Mouse (Mus musculus): ENCODE data around the gene Eif2b1. TPM values are rescaled to one million over a fixed set of nuclear protein-coding genes. Genes with fewer than 3 reads are reported as not detected.

The Eif2b1 gene
- polyA plus RNA-seq, 1 experiment from 2014 or later: 76.3 TPM

DNA sequence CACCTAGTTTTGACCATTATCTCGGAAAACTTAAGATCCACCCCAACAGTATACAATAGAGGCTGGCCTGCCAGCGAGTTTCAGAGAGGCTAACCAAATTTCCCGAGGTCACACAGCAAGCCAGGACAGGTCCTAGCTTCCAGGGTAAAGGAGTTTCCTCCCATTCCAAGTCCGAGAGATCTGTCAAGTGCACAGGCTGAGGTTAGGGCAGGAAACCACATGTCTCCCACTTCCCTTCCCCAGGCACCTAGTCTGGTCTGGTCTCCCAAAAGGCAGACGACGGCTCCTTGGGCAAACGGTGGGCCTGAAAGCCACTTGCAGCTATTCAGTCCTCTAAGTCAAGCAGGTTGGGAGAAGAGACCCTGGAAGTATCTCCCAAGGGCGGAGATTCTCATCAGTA lies 49.2 kb downstream of the Eif2b1 start:
- peak overlapping the region; percentile 77 for H3K4me3 ChIP-seq
- H3K27me3 ChIP-seq: no peaks in the 10 kb centered on the region
- 36% methylated on average over 8 of the region's 8 CpGs for WGBS
- no peak overlapping the region for H3K27ac ChIP-seq
- H3K9ac ChIP-seq: peak overlapping the region; percentile 84; the same call in 1 of the 2 replicates
- H3K36me3 ChIP-seq: peaks cover 20% of the 10 kb centered on the region
- no peaks in the 10 kb centered on the region for H3K9me3 ChIP-seq
- peaks cover 40% of the 10 kb centered on the region for H3K4me1 ChIP-seq
- peak overlapping the region; percentile 89 for H3K4me2 ChIP-seq
- no peak for ATAC-seq (ENCODE audit: insufficient number of reproducible peaks, insufficient read depth, low FRiP score, low TSS enrichment, low read depth)

DNA sequence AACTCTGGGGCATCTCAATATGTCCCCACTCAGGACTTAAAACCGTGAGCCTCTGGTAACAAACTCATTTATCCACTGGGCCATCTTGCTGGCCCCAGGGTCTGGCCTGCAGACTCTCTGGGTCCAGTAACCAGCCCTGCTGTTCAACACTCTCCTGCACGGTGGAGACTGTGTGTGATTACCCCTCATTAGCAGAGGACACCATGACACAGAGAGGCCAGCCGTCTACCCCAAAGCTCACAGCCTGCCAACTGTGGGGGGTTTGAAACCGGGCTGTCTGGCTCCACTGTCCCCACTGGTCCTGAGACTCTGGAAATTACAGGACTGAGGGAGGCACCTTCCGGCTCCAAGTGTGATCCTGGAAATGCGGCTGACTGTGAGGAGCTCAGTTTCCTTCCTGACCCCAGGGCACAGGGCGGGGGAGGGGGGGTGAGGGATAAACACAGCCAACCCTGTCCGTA lies 49.7 kb downstream of the Eif2b1 start:
- Histone ChIP-seq H3K27ac (peak overlapping the region; percentile 66), H3K4me2 (peak overlapping the region; percentile 89), H3K9me3 (no peaks in the 10 kb centered on the region), H3K36me3 (peaks cover 24% of the 10 kb centered on the region), H3K27me3 (no peaks in the 10 kb centered on the region), H3K4me3 (peak overlapping the region; percentile 77), H3K4me1 (peaks cover 40% of the 10 kb centered on the region), H3K9ac (peak overlapping the region; percentile 84)
- no peak for ATAC-seq (ENCODE audit: insufficient number of reproducible peaks, insufficient read depth, low FRiP score, low TSS enrichment, low read depth)
- WGBS: 12% methylated on average over 8 of the region's 8 CpGs

DNA sequence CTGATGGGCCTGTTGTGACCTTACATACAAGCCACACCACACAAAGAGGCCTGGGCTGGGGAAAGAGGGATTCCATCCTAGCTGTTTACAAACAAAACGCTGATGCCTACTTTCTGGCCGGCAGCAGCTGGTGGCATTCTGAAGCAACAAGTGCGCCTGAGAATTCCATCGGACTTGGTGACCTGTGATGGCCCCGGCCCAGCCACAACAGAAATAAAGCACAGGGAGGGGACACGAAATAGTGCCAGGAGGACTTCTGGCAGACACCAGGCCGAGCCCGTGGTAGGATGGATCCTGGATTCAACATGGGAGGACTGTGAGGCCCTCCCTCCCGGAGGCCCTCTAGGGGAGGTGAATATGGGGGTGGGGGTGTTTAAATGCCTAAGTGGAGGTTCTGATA lies 50.1 kb downstream of the Eif2b1 start:
- Histone ChIP-seq H3K36me3 (peaks cover 24% of the 10 kb centered on the region), H3K9ac (peak overlapping the region; percentile 84), H3K4me3 (peak overlapping the region; percentile 77), H3K27me3 (no peaks in the 10 kb centered on the region), H3K4me1 (peaks cover 40% of the 10 kb centered on the region), H3K9me3 (no peaks in the 10 kb centered on the region), H3K4me2 (peak overlapping the region; percentile 89), H3K27ac (peak overlapping the region; percentile 66)
- ATAC-seq (ENCODE audit: insufficient number of reproducible peaks, insufficient read depth, low FRiP score, low TSS enrichment, low read depth): no peak
- WGBS: 33% methylated on average over 9 of the region's 9 CpGs

DNA sequence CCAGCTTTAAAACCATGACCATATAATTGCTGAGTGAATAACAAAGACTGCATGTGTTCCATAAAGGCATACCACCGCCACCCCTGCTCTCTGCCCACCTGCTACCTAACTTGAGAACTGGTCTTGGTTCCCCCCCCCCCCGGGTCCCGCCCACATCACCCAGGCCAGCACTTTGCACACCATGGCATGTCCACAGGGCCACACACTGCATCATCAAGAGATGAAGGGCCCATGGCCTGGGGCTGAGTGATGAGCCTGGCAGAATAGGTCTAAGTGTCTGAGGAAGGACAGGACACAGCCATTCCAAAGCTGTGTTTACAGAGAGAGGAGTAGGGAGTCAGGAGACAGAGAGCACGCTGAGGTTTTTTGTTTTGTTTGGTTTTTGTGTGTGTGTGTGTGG lies 50.6 kb downstream of the Eif2b1 start:
- Histone ChIP-seq H3K9ac (peak overlapping the region; percentile 84), H3K4me2 (peak overlapping the region; percentile 89), H3K4me1 (peaks cover 40% of the 10 kb centered on the region), H3K4me3 (peak overlapping the region; percentile 77), H3K27me3 (no peaks in the 10 kb centered on the region), H3K36me3 (peaks cover 29% of the 10 kb centered on the region), H3K27ac (peak overlapping the region; percentile 66), H3K9me3 (no peaks in the 10 kb centered on the region)
- ATAC-seq (ENCODE audit: insufficient number of reproducible peaks, insufficient read depth, low FRiP score, low TSS enrichment, low read depth): no peak
- WGBS: 67% methylated on average over 4 of the region's 4 CpGs

DNA sequence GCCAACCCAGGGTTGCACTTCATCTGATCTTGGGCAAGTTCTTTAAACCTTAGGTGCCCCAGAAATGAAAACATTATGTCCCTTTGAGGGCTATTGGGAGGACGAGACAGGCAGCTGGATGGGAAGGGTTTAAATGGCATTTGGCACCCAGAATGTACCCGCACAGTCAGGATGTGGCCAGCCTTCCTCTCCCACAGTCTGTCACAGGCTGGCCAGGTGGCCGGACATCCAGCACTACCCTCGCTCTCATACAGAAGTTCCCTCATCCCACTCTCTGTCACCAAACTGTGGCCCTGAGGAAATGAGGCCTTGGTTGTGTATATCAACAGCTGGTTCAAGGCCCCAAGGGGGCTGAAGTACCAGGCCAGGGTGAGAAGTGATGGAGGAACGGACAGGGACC lies 54.0 kb downstream of the Eif2b1 start:
- no peak overlapping the region for H3K9ac ChIP-seq
- no peak overlapping the region for H3K4me3 ChIP-seq
- no peak overlapping the region for H3K27ac ChIP-seq
- peaks cover 47% of the 10 kb centered on the region for H3K36me3 ChIP-seq
- no peaks in the 10 kb centered on the region for H3K27me3 ChIP-seq
- WGBS: 86% methylated on average over 5 of the region's 5 CpGs
- no peak for ATAC-seq (ENCODE audit: insufficient number of reproducible peaks, insufficient read depth, low FRiP score, low TSS enrichment, low read depth)
- H3K4me2 ChIP-seq: no peak overlapping the region
- peaks cover 20% of the 10 kb centered on the region for H3K4me1 ChIP-seq
- no peaks in the 10 kb centered on the region for H3K9me3 ChIP-seq

DNA sequence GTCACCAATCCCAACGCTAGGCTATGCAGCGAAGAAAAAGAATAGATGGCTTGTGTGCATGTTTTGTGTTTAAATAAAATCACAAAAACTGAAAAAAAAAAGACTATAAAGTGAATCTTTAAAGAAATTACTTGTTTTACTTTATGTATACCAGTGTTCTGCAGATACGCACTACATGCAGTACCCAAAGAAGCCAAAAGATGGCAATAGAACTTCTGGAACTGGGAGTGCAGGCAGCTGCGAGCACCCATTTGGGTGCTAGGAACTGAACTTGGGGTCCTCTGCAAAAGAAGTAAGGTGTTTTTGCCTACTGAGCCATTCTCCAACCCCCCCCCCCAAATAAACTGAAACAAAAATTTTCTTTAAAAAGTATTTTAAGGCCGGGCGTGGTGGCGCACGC lies 55.9 kb downstream of the Eif2b1 start:
- Histone ChIP-seq H3K4me1 (peaks cover 1% of the 10 kb centered on the region), H3K27me3 (no peaks in the 10 kb centered on the region), H3K9me3 (no peaks in the 10 kb centered on the region), H3K36me3 (peaks cover 60% of the 10 kb centered on the region), H3K27ac (no peak overlapping the region), H3K4me3 (no peak overlapping the region), H3K9ac (no peak overlapping the region), H3K4me2 (no peak overlapping the region)
- ATAC-seq (ENCODE audit: insufficient number of reproducible peaks, insufficient read depth, low FRiP score, low TSS enrichment, low read depth): no peak
- WGBS: 93% methylated on average over 8 of the region's 8 CpGs

DNA sequence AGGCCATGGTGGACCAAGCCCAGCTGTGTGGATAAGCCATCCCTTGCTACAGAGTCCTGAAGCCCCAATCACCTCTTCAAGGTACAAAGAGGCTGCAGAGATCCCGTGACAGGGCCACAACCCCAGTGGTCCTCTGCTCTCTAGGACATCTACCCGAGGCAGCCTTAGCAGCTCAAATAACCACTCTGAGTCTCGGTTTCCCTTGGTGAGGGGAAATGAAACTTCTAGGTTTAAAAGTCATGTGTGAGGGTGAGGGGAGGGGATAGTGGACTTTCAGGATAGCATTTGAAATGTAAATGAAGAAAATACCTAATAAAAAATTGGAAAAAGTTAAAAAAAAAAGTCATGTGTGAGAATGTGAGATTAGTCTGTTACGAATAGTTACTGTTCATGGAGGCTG lies 57.3 kb downstream of the Eif2b1 start:
- no peaks in the 10 kb centered on the region for H3K4me1 ChIP-seq
- H3K36me3 ChIP-seq: peaks cover 55% of the 10 kb centered on the region
- no peak overlapping the region for H3K9ac ChIP-seq
- no peak overlapping the region for H3K4me3 ChIP-seq
- no peak for ATAC-seq (ENCODE audit: insufficient number of reproducible peaks, insufficient read depth, low FRiP score, low TSS enrichment, low read depth)
- no peaks in the 10 kb centered on the region for H3K27me3 ChIP-seq
- 82% methylated on average over 4 of the region's 4 CpGs for WGBS
- H3K4me2 ChIP-seq: no peak overlapping the region
- no peaks in the 10 kb centered on the region for H3K9me3 ChIP-seq
- no peak overlapping the region for H3K27ac ChIP-seq

Other genes with a start within 250 kb of the Eif2b1 start
- 40.1 and 43.8 TPM in 2 replicates for gene Cdk2ap1, start 216.0 kb downstream of the Eif2b1 start, polyA plus RNA-seq (2015; fragmentation: Nextera tagmentation; extraction: Ambion mirVana)
- 93.7 and 97.7 TPM in 2 replicates for gene Sbno1, start 153.1 kb downstream of the Eif2b1 start, polyA plus RNA-seq (2015; fragmentation: Nextera tagmentation; extraction: Ambion mirVana)
- gene Kmt5a, start 139.2 kb downstream of the Eif2b1 start, polyA plus RNA-seq (2015; fragmentation: Nextera tagmentation; extraction: Ambion mirVana): 43.4 and 45.5 TPM in 2 replicates
- 39.8 and 40.1 TPM in 2 replicates for gene Rilpl2, start 100.8 kb downstream of the Eif2b1 start, polyA plus RNA-seq (2015; fragmentation: Nextera tagmentation; extraction: Ambion mirVana)
- gene Snrnp35, start 96.0 kb downstream of the Eif2b1 start, polyA plus RNA-seq (2015; fragmentation: Nextera tagmentation; extraction: Ambion mirVana): 25.9 and 28.3 TPM in 2 replicates
- 23.3 and 24.5 TPM in 2 replicates for gene Rilpl1, start 47.7 kb downstream of the Eif2b1 start, polyA plus RNA-seq (2015; fragmentation: Nextera tagmentation; extraction: Ambion mirVana)
- gene Tmed2, start 38.4 kb downstream of the Eif2b1 start, polyA plus RNA-seq (2015; fragmentation: Nextera tagmentation; extraction: Ambion mirVana): 508 and 520 TPM in 2 replicates
- 19.3 and 19.6 TPM in 2 replicates for gene Ddx55, start 26.3 kb downstream of the Eif2b1 start, polyA plus RNA-seq (2015; fragmentation: Nextera tagmentation; extraction: Ambion mirVana)
- gene Gtf2h3, start within 50 bp of the Eif2b1 start, polyA plus RNA-seq (2015; fragmentation: Nextera tagmentation; extraction: Ambion mirVana): 69.1 and 72.3 TPM in 2 replicates
- gene Atp6v0a2, start 49.4 kb upstream of the Eif2b1 start, polyA plus RNA-seq (2015; fragmentation: Nextera tagmentation; extraction: Ambion mirVana): 49.3 and 53.3 TPM in 2 replicates
- gene Dnah10, start 146.0 kb upstream of the Eif2b1 start, polyA plus RNA-seq (2015; fragmentation: Nextera tagmentation; extraction: Ambion mirVana): 0.06 and 0.32 TPM in 2 replicates